Mouse (Mus musculus) cerebellum, adult 9-11 months (tissue): ENCODE results near the gene Hpgd.
"Not testable (repeated sequence)": the region's sequence is repeated elsewhere in the genome, so short reads cannot be mapped to it uniquely, and the experiment has no call there.

ENCODE experiments used
- DNase-seq: peaks from one replicate; pipeline ENCODE4 v3.0.0; 2022

The Hpgd gene

DNA sequence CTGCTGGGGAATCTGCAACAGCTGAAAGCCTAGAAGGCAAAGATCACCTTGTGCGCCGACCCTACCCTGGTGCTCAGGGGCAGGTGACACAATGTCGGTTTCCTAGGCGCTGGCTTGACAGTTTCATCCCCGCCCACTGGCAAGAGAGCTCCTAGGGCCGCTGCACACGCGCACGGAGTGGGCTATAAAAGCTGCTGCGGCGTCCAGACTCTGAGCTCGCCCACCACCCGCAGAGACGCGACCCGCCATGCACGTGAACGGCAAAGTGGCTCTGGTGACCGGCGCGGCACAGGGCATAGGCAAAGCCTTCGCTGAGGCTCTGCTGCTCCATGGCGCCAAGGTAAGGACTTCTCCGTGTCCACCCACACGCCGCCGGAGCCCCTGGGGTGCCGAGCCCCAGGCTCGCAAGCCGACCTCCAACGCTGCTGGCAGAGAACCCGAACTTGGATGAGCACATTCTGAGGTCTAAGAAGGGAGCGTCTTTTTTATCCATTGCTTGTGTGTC is at the start of gene Hpgd:
Gene Hpgd (plus strand): TSS at position 213 of the 505 bp plus-strand sequence.
- no peak for DNase-seq

DNA sequence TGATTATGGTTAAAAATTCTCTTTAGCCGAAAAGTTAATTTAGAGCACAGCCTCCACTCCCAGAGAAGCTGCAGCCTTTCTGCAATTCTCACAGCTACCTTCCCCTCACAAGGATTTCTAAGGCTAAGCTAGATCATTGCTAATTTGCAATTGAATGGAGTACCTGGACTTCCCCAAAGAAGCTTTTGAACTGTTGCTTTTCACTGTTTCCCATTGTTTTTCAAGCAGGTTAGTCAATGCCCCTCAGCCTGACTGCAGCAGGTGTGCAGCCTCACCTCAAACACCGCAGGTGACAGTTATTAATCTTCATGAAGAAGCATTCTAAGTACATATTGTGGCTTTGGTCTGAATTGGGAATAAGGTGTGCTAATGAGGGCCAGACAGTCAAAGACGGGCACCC is 42.7 kb upstream of the Hpgd start:
- not testable (repeated sequence) for DNase-seq

- DNase-seq: no peak
These were observed 42.1 kb upstream of the Hpgd start for GRCm38 (mm10) chr8:56252314-56252713.

DNA sequence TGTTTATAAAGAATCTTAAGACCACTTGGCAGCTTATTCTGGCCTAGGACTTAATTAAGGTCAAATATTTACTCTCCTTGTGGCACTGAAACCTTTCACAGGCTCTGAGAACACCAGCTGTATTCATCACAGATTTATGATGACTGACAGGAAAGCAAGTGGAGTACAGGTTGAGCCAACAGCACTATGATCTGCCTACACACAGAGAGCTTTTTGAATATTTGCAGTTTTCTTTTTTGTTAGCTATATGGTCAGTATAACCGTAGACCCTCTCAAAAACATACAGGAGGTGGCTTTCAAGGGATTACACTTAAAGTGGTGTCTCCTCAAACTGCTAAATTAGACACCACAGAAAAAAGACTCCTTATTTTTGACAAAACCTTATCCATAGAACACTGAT is 33.2 kb upstream of the Hpgd start:
- no peak for DNase-seq

DNA sequence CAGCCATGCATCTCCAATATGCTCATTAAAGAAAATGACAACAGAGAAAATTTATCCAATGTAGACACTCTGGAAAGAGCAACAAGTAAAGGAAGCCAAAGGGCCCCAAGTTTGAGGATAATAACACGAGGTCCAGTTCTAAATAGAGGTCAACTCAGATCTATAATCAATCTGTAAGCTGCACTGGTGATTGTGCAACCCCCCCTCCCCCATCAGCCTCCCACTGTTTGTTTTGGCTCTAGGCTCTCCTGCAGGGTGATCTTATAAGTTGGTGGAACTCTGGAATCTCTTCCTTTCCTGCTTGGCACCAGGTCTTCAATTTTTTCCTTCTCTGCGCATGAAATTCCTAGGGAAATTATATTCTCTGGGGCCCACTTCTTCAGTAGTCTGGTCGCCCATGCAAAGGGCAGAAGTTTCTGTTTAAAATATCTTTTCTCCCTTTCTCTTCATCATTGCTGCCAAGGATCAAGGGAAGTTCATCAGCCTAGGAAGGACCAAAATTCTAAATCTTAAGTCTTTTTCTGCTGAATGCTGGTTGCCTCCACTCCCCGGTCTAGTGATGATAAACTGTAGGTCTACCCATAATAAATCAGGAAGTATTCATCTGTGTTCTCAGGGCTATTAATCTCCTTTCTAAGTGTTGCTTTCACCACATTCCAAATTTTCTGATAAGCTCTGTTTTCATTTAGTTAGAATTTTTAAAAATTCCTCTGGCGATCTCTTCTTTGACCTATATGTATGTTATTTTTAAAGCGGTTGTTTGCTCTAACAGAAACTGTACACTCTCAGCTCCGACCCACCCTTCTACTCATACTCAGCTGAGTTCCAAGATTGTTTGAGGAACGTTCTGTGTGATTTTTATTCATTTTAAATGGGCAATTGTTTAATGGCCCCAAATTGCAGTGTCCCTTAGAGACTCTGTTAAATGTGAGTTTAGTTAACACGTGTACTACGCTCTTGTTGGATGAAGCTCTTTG is 24.4 kb upstream of the Hpgd start:
- DNase-seq: no peak

DNA sequence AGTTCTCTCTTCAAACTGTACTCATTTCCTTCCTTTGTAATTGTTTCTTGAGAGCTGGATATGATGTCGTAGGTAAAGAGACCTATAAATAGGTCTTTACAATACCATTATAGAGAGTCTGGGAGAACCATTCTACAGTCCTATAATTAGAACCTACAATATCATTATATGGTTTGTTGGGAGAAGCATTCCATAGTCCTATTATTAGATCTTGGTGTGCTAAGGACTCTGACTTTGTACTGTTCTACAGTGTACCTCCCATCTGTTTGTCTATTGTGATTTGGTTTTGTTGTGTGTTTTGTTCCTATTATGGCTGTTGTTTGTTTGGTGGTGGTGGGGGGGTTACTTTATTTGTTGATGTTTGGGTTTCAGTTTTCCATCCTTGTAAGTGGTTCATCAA is 21.5 kb upstream of the Hpgd start:
- no peak for DNase-seq

DNA sequence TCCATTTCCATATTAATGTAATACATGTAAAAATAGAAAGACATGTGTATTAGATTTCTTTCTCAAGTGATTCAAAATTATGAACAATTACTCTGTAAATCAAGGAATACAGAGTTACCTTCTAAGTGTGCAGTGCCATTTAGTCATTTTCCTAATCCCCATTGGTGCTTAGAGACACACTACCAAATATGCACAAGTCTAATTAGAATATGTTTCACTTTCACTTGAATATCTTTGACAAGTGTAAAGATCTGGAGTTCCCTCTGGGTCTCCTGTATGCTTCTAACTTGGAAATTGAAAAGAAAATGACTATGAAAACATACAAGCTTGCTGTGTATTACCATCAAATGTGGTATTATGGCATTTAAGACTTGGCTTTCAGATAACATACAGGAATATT is 19.1 kb upstream of the Hpgd start:
- DNase-seq: no peak

- no peak for DNase-seq
These were observed 16.4 kb upstream of the Hpgd start for GRCm38 (mm10) chr8:56277810-56278528.

DNA sequence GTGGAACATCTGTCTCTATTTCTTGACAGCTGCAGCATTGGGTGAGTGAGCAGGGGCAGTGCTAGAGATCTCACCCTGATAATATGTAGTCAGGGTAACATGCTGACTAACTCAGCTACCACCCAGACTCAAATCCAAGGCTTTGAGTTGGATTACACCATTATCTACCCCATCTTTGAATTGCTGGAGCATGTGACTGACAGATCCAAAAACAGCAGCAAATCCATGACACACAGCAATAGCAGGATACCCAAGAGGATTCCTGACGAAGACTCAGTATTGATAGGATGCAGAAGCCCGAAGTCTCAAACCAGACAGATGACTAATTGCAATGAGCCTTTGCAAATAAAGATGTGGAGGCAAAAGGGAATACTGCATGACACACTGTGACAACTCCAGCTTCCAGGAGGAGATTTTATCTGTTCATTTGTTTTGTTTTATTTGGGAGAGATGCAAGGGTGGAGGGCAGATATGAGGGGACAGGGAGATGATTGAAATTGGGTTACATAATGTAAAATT is 15.8 kb upstream of the Hpgd start:
- DNase-seq: no peak

- DNase-seq: no peak
These were observed 10.4 kb upstream of the Hpgd start for GRCm38 (mm10) chr8:56283936-56284335.

GRCm38 (mm10) chr8:56284957-56285356 is 9.4 kb upstream of the Hpgd start:
- DNase-seq: no peak

GRCm38 (mm10) chr8:56286717-56287116 is 7.7 kb upstream of the Hpgd start:
- no peak for DNase-seq

- no peak for DNase-seq
These were observed 6.9 kb upstream of the Hpgd start for GRCm38 (mm10) chr8:56287370-56288072.

GRCm38 (mm10) chr8:56292318-56292717 is 2.1 kb upstream of the Hpgd start:
- no peak for DNase-seq

- DNase-seq: no peak
These were observed 905 bp upstream of the Hpgd start for GRCm38 (mm10) chr8:56293480-56293879.

DNA sequence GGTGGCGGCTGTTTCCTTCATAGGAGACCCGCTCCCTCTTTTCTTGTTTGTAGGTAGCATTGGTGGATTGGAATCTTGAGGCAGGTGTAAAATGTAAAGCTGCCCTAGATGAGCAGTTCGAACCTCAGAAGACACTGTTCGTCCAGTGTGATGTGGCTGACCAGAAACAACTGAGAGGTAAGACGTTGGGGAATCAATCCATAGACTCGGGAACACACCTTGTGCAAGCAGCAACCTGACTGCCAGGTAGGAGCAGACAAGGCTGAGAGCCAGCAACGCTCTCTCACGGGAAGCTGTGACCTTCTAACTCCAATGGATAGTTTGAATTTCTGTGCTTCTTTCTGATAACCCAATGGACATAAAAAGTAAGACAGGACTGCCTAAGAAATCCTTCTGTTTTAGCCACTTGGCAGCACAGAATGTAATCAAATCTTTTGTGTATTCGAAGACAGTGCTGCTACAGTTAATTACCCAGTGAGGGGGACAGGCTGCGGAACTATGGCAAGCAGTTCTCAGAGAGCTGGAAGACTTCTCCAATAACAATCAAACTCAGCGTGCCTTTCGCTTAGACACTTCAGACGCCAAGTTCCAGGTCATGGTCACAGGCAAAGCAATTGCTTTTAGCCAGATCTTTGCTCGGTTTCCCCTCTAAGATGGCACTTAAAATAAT is 636 bp downstream of the Hpgd start:
- no peak for DNase-seq

- DNase-seq: no peak
These were observed 5.0 kb downstream of the Hpgd start for GRCm38 (mm10) chr8:56299421-56299820.

GRCm38 (mm10) chr8:56301303-56301702 is 6.9 kb downstream of the Hpgd start:
- DNase-seq: not testable (repeated sequence)

- no peak for DNase-seq
These were observed 10.2 kb downstream of the Hpgd start for GRCm38 (mm10) chr8:56304595-56304994.

DNA sequence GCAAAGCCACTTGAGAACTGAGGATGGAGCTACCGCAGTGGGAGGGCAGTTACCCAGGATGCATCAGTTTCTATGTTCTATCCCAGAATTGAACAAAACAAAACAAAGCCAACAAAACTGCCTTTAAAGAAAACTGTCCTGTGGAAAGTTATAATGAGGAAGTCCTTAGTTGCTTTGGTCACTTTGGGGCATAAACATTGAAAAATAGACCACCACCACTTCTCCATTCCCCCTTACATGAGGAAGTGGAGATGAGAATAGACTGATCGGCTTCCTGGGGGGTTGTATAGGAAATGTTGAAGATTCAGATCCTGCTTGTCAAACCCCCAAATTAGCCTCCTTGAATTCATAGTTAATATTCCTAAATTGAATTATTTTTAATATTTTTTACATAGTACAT is 19.2 kb downstream of the Hpgd start:
- no peak for DNase-seq

DNA sequence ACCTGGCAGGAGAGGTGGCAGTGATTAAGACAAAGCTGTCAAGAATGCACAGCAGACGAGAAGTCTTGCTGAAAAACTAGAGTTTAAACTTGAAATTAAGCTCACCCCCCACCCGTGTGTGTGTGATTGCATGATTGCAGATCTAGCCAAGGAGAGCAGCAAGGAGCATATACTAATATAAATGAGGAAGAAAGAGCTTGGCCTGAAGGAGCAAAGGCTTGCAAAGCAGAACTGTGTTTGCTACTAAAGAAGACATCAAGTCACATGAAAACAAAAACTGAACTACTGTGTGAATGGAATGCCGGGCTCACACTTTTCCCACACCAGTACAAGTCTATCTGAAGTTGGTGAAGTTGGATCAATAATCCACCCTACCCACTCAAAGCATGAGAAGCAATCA is 20.8 kb downstream of the Hpgd start:
- DNase-seq: no peak

GRCm38 (mm10) chr8:56323276-56323675 is 28.9 kb downstream of the Hpgd start:
- DNase-seq: no peak
